Mouse (Mus musculus) myocyte (in vitro differentiated cells): ENCODE measurements at regions not wholly inside any gene's neighbourhood (a gene's known extent, or its start where the extent isn't known, plus 50 kb on each side); places are given as distances from the start of the nearest gene placed in this dataset.

Experiments
- H3K27me3 ChIP-seq: one replicate; pipeline ENCODE4 v1.6.1; 2011; ENCODE audit not compliant: control insufficient read depth, insufficient read depth, insufficient read length
- H3K36me3 ChIP-seq: one replicate; pipeline ENCODE4 v1.6.1; 2011; ENCODE audit not compliant: control insufficient read depth, insufficient read depth
- H3K4me2 ChIP-seq: one replicate; pipeline ENCODE4 v1.6.1; 2011; ENCODE audit warnings: low read depth, control low read depth
- H3K4me3 ChIP-seq: one replicate; pipeline ENCODE4 v1.5.1; 2011; ENCODE audit warnings: mild to moderate bottlenecking, control low read depth, moderate library complexity
- H3K79me2 ChIP-seq: one replicate; pipeline ENCODE4 v1.6.1; 2011; ENCODE audit not compliant: control insufficient read depth, insufficient read depth
- H3ac ChIP-seq: one replicate; pipeline ENCODE4 v1.6.1; 2011; ENCODE audit not compliant: control insufficient read depth, insufficient read length
- CEBPB ChIP-seq: IDR thresholded peaks from 2 replicates; pipeline ENCODE4 v1.6.1; 2011; ENCODE audit warnings: mild to moderate bottlenecking, moderate library complexity; ENCODE audit not compliant: poor library complexity, insufficient read depth, severe bottlenecking
- E2F4 ChIP-seq: IDR thresholded peaks from one replicate; pipeline ENCODE4 v1.6.1; 2011; ENCODE audit warnings: mild to moderate bottlenecking, control low read depth, moderate library complexity; ENCODE audit not compliant: insufficient read depth
- MAX ChIP-seq: IDR thresholded peaks from one replicate; pipeline ENCODE4 v1.6.1; 2011; ENCODE audit warnings: low read depth, mild to moderate bottlenecking, control low read depth
- MYOD1 ChIP-seq, 3 experiments: IDR thresholded peaks; one replicate each; pipeline ENCODE4 v1.6.1; 2011; ENCODE audit warnings: control low read depth in 2 of 3, low read depth in 2 of 3, mild to moderate bottlenecking in 2 of 3, moderate library complexity in 1 of 3; ENCODE audit not compliant: insufficient read length in 2 of 3, control insufficient read depth in 1 of 3
- MYOG ChIP-seq, 3 experiments: IDR thresholded peaks; one replicate each; pipeline ENCODE4 v1.6.1; 2011; ENCODE audit warnings: control low read depth in 2 of 3, low read depth in 2 of 3, mild to moderate bottlenecking in 2 of 3; ENCODE audit not compliant: insufficient read length in 2 of 3, control insufficient read depth in 1 of 3, insufficient read depth in 1 of 3
- POLR2A ChIP-seq: IDR thresholded peaks from one replicate; pipeline ENCODE4 v1.6.1; 2011; ENCODE audit warnings: low read depth, mild to moderate bottlenecking, control low read depth, moderate library complexity; ENCODE audit not compliant: insufficient read length
- POLR2AphosphoS2 ChIP-seq: IDR thresholded peaks from one replicate; pipeline ENCODE4 v1.6.1; 2011; ENCODE audit warnings: low read depth, control low read depth; ENCODE audit not compliant: insufficient read length
- REST ChIP-seq: IDR thresholded peaks from one replicate; pipeline ENCODE4 v1.6.1; 2011; ENCODE audit warnings: mild to moderate bottlenecking, control low read depth, moderate library complexity; ENCODE audit not compliant: insufficient read depth, insufficient read length
- SRF ChIP-seq: IDR thresholded peaks from one replicate; pipeline ENCODE4 v1.6.1; 2011; ENCODE audit warnings: low read depth; ENCODE audit not compliant: control insufficient read depth, insufficient read length
- TCF12 ChIP-seq: IDR thresholded peaks from one replicate; pipeline ENCODE4 v1.6.1; 2011; ENCODE audit warnings: mild to moderate bottlenecking, control low read depth; ENCODE audit not compliant: poor library complexity, insufficient read depth, severe bottlenecking
- TCF3 ChIP-seq: IDR thresholded peaks from one replicate; pipeline ENCODE4 v1.6.1; 2011; ENCODE audit warnings: low read depth, control low read depth; ENCODE audit not compliant: insufficient read length
- USF1 ChIP-seq: IDR thresholded peaks from one replicate; pipeline ENCODE4 v1.6.1; 2011; ENCODE audit warnings: low read depth, mild to moderate bottlenecking, control low read depth, moderate library complexity

DNA sequence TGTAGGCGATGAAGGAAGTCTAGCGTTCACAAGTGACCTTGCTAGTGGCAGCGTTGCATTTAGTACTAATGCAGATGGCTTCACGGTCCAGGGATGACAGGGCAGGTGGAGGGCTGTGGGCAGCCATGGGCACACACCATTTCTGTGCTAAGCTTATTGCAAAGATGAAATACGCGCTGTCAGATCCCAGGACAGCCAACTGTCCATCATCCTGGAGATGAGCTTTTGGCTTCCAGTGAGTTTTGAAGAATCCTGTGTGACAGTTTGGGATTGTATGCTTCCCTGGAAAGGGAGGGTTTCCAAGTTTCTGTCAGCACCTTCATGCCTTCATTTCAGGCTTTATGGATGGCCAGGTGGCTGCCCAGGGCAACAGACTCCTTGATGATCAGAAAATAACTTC, 547.9 kb upstream of the Fam19a5 start:
- no peaks in the 10 kb centered on the region for H3K27me3 ChIP-seq
- H3K4me3 ChIP-seq = no peak overlapping the region
- H3ac ChIP-seq = no peak overlapping the region
- H3K4me2 ChIP-seq = no peak overlapping the region
- H3K79me2 ChIP-seq = no peaks in the 10 kb centered on the region
- no peaks in the 10 kb centered on the region for H3K36me3 ChIP-seq
- no peak for TF ChIP-seq MYOG (IDR thresholded peaks at IDR 0.05; ENCODE audit: control insufficient read depth in 1 of 3, insufficient read depth in 1 of 3, insufficient read length in 2 of 3, low read depth in 2 of 3)
- no peak for TF ChIP-seq POLR2A
- TF ChIP-seq MAX = no peak
- no peak for TF ChIP-seq TCF3
- no peak for TF ChIP-seq CEBPB
- TF ChIP-seq E2F4 = no peak
- TF ChIP-seq SRF = no peak
- no peak for TF ChIP-seq POLR2AphosphoS2
- no peak for TF ChIP-seq USF1
- TF ChIP-seq REST = no peak
- TF ChIP-seq TCF12 = no peak
- no peak for TF ChIP-seq MYOD1 (IDR thresholded peaks at IDR 0.05; ENCODE audit: control insufficient read depth in 1 of 3, insufficient read length in 2 of 3, low read depth in 2 of 3)

DNA sequence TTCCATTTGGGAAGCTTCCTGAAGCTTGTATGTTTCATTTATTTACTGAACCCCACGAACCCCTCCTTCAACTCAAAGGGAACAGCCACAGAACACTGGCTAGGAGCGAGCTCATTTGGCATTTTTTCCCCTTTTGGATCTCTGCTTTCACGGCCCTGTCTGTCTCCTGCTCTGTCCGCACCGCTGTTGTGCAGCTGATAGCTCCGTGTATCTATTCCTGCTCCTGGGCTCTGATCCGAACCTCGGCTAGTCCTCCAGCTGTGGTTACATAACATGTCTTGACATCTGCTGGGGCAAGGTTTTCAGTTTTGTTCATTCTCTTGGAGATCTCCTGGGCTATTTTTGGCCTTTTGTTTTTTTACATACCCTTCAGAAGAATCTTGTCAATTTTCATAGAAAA, 525.1 kb upstream of the Fam19a5 start:
- TF ChIP-seq MAX (no peak), TCF12 (no peak), POLR2A (no peak), USF1 (no peak), CEBPB (no peak), TCF3 (no peak), MYOD1 (IDR thresholded peaks at IDR 0.05; ENCODE audit: control insufficient read depth in 1 of 3, insufficient read length in 2 of 3, low read depth in 2 of 3) (no peak)
- Histone ChIP-seq H3K79me2 (no peaks in the 10 kb centered on the region), H3K27me3 (no peaks in the 10 kb centered on the region), H3K36me3 (no peaks in the 10 kb centered on the region), H3ac (no peak overlapping the region), H3K4me3 (no peak overlapping the region), H3K4me2 (no peak overlapping the region)

DNA sequence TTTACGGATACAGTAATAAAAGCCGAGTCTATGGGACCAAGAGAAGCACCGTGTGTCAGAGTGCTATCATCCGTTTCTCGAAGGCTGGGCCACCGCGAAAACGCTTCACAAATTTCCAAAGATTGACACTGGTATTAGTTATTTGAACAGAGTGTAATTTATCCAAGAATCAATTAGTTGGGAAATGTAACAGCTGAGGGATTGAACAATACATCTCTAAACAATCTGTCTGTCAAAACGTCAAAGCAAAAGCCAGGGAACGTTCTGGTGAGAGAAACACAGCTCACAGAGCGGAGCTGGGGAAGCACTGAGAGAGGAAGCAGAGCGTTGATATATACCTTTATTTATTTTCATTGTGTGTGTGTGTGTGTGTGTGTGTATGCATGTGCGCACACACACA, 498.1 kb upstream of the Fam19a5 start:
- TF ChIP-seq TCF12 (no peak), MAX (no peak), REST (no peak), E2F4 (no peak), CEBPB (no peak), POLR2AphosphoS2 (no peak), POLR2A (no peak), SRF (no peak), TCF3 (no peak), USF1 (no peak), MYOD1 (IDR thresholded peaks at IDR 0.05; ENCODE audit: control insufficient read depth in 1 of 3, insufficient read length in 2 of 3, low read depth in 2 of 3) (no peak), MYOG (IDR thresholded peaks at IDR 0.05; ENCODE audit: control insufficient read depth in 1 of 3, insufficient read depth in 1 of 3, insufficient read length in 2 of 3, low read depth in 2 of 3) (no peak)
- Histone ChIP-seq H3K36me3 (no peaks in the 10 kb centered on the region), H3K4me3 (no peak overlapping the region), H3ac (no peak overlapping the region), H3K4me2 (no peak overlapping the region), H3K79me2 (no peaks in the 10 kb centered on the region), H3K27me3 (no peaks in the 10 kb centered on the region)

DNA sequence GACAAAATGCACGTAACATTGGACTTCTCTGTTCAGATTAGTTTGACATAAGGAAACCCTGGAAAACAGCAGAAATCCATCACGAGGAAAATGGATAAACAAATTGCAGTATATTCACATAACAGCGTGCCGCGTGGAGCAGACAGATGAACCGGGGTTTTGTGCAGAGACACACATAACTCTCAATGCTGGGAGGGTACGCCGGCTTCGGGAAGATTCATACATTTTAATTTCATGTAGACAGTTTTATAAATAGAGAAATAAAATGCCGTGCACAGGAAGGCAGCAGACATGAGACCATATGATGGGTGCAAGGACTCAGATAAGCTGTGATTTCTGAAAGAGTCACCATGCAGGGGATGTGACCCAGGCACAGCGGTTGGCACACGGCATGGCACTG, 489.9 kb upstream of the Fam19a5 start:
- Histone ChIP-seq H3K79me2 (no peaks in the 10 kb centered on the region), H3K36me3 (no peaks in the 10 kb centered on the region), H3K27me3 (no peaks in the 10 kb centered on the region), H3ac (no peak overlapping the region), H3K4me2 (no peak overlapping the region), H3K4me3 (no peak overlapping the region)
- no peak for TF ChIP-seq E2F4
- TF ChIP-seq MAX = no peak
- no peak for TF ChIP-seq POLR2A
- no peak for TF ChIP-seq POLR2AphosphoS2
- no peak for TF ChIP-seq USF1
- no peak for TF ChIP-seq MYOD1 (IDR thresholded peaks at IDR 0.05; ENCODE audit: control insufficient read depth in 1 of 3, insufficient read length in 2 of 3, low read depth in 2 of 3)
- no peak for TF ChIP-seq REST
- no peak for TF ChIP-seq MYOG (IDR thresholded peaks at IDR 0.05; ENCODE audit: control insufficient read depth in 1 of 3, insufficient read depth in 1 of 3, insufficient read length in 2 of 3, low read depth in 2 of 3)
- TF ChIP-seq TCF12 = no peak
- TF ChIP-seq SRF = no peak
- TF ChIP-seq TCF3 = no peak
- TF ChIP-seq CEBPB = no peak

DNA sequence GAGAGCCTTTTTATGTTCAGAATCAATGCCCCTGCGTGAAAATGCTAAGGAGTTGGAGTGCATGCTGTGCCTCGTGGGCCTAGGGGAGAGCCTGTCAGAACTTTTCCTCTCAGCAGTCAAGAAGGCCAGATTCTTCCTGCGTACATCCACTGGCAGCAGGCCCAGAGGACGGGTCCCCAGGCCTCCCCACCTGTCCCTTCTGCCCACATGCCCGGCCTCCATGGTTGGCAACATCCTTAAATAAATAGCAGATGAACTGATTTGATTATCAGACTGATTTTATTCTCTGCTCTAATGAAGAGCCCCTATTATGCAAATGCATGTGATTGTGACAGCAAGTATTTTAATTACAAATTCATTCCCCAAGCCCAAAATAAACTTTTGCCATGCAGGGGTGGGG, 479.2 kb upstream of the Fam19a5 start:
- no peaks in the 10 kb centered on the region for H3K36me3 ChIP-seq
- H3K4me2 ChIP-seq = no peak overlapping the region
- no peaks in the 10 kb centered on the region for H3K79me2 ChIP-seq
- H3K27me3 ChIP-seq = no peaks in the 10 kb centered on the region
- no peak overlapping the region for H3ac ChIP-seq
- H3K4me3 ChIP-seq = no peak overlapping the region
- TF ChIP-seq MAX (no peak), REST (no peak), POLR2AphosphoS2 (no peak), USF1 (no peak), CEBPB (no peak), POLR2A (no peak), MYOG (IDR thresholded peaks at IDR 0.05; ENCODE audit: control insufficient read depth in 1 of 3, insufficient read depth in 1 of 3, insufficient read length in 2 of 3, low read depth in 2 of 3) (no peak), MYOD1 (IDR thresholded peaks at IDR 0.05; ENCODE audit: control insufficient read depth in 1 of 3, insufficient read length in 2 of 3, low read depth in 2 of 3) (no peak), TCF3 (no peak), E2F4 (no peak), TCF12 (no peak), SRF (no peak)
